Mouse (Mus musculus): ENCODE results near the gene Aff3. TPM values are rescaled to one million over a fixed set of nuclear protein-coding genes. Genes with fewer than 3 reads are reported as not detected.

The Aff3 gene
- total RNA-seq, 1 experiment = 1.7 TPM

GRCm38 (mm10) chr1:38320126-38320970, 344.4 kb downstream of the Aff3 start:
- TF ChIP-seq ZNF384 (IDR thresholded peaks at IDR 0.05; ENCODE audit: low read depth, low read length) = peak; percentile 67
- no peak for TF ChIP-seq MAFK (IDR thresholded peaks at IDR 0.05; ENCODE audit: insufficient read depth, low read depth, low read length)
- H3K9ac ChIP-seq (ENCODE audit: insufficient read depth, low read depth, low read length, poor library complexity, severe bottlenecking) = no peak overlapping the region
- no peaks in the 10 kb centered on the region; a peak in 1 of 4 replicates for H3K4me1 ChIP-seq (ENCODE audit: control insufficient read depth in 2 of 2, insufficient read depth in 2 of 2, low read length in 2 of 2, poor library complexity in 1 of 2)
- H3K36me3 ChIP-seq (ENCODE audit: control insufficient read depth, insufficient read depth, low read length, poor library complexity, severe bottlenecking) = no peaks in the 10 kb centered on the region
- no peak for DNase-seq (ENCODE audit: low read depth, low spot score)
- no peak overlapping the region for H3K27ac ChIP-seq (ENCODE audit: insufficient read depth, low read depth, low read length, poor library complexity, severe bottlenecking)
- in situ Hi-C loops (cut with MboI; ENCODE audit: low sequenced_read_pairs in 2 of 2, unreplicated experiment in 2 of 2) = no loop called here
- H3K9me3 ChIP-seq (ENCODE audit: control insufficient read depth, insufficient read depth, low read depth, low read length) = no peaks in the 10 kb centered on the region
- no peak overlapping the region for H3K4me3 ChIP-seq (ENCODE audit: insufficient read depth in 1 of 2, low read depth in 1 of 2, low read length in 2 of 2, poor library complexity in 1 of 2, severe bottlenecking in 1 of 2)

- in situ Hi-C loops (cut with MboI; ENCODE audit: low sequenced_read_pairs in 2 of 2, unreplicated experiment in 2 of 2) = no loop called here
- Histone ChIP-seq H3K4me1 (ENCODE audit: control insufficient read depth in 2 of 2, insufficient read depth in 2 of 2, low read length in 2 of 2, poor library complexity in 1 of 2) (no peaks in the 10 kb centered on the region; a peak in 1 of 4 replicates), H3K36me3 (ENCODE audit: control insufficient read depth, insufficient read depth, low read length, poor library complexity, severe bottlenecking) (no peaks in the 10 kb centered on the region), H3K27ac (ENCODE audit: insufficient read depth, low read depth, low read length, poor library complexity, severe bottlenecking) (no peak overlapping the region), H3K4me3 (ENCODE audit: insufficient read depth in 1 of 2, low read depth in 1 of 2, low read length in 2 of 2, poor library complexity in 1 of 2, severe bottlenecking in 1 of 2) (no peak overlapping the region), H3K9ac (ENCODE audit: insufficient read depth, low read depth, low read length, poor library complexity, severe bottlenecking) (no peak overlapping the region), H3K9me3 (ENCODE audit: control insufficient read depth, insufficient read depth, low read depth, low read length) (no peaks in the 10 kb centered on the region)
- TF ChIP-seq ZC3H11A (IDR thresholded peaks at IDR 0.05; ENCODE audit: borderline replicate concordance, low read depth, low read length) (no peak), MAFK (IDR thresholded peaks at IDR 0.05; ENCODE audit: insufficient read depth, low read depth, low read length) (no peak), CHD2 (IDR thresholded peaks at IDR 0.05; ENCODE audit: low read depth, low read length) (no peak), ZNF384 (IDR thresholded peaks at IDR 0.05; ENCODE audit: low read depth, low read length) (no peak), HCFC1 (IDR thresholded peaks at IDR 0.05; ENCODE audit: borderline replicate concordance, insufficient read depth, low read length) (no peak)
- no peak for DNase-seq (ENCODE audit: low read depth, low spot score)
Observed at GRCm38 (mm10) chr1:38318614-38319013, 346.1 kb downstream of the Aff3 start.

GRCm38 (mm10) chr1:38315992-38316391, 348.8 kb downstream of the Aff3 start:
- H3K27ac ChIP-seq (ENCODE audit: insufficient read depth, low read depth, low read length, poor library complexity, severe bottlenecking) = no peak overlapping the region
- no peaks in the 10 kb centered on the region for H3K9me3 ChIP-seq (ENCODE audit: control insufficient read depth, insufficient read depth, low read depth, low read length)
- H3K36me3 ChIP-seq (ENCODE audit: control insufficient read depth, insufficient read depth, low read length, poor library complexity, severe bottlenecking) = no peaks in the 10 kb centered on the region
- no peaks in the 10 kb centered on the region; a peak in 1 of 4 replicates for H3K4me1 ChIP-seq (ENCODE audit: control insufficient read depth in 2 of 2, insufficient read depth in 2 of 2, low read length in 2 of 2, poor library complexity in 1 of 2)
- H3K4me3 ChIP-seq (ENCODE audit: insufficient read depth in 1 of 2, low read depth in 1 of 2, low read length in 2 of 2, poor library complexity in 1 of 2, severe bottlenecking in 1 of 2) = no peak overlapping the region
- TF ChIP-seq HCFC1 (IDR thresholded peaks at IDR 0.05; ENCODE audit: borderline replicate concordance, insufficient read depth, low read length) (no peak), CHD2 (IDR thresholded peaks at IDR 0.05; ENCODE audit: low read depth, low read length) (no peak), MAFK (IDR thresholded peaks at IDR 0.05; ENCODE audit: insufficient read depth, low read depth, low read length) (no peak), ZNF384 (IDR thresholded peaks at IDR 0.05; ENCODE audit: low read depth, low read length) (no peak), ZC3H11A (IDR thresholded peaks at IDR 0.05; ENCODE audit: borderline replicate concordance, low read depth, low read length) (no peak)
- in situ Hi-C loops (cut with MboI; ENCODE audit: low sequenced_read_pairs in 2 of 2, unreplicated experiment in 2 of 2) = no loop called here
- no peak for DNase-seq (ENCODE audit: low read depth, low spot score)
- H3K9ac ChIP-seq (ENCODE audit: insufficient read depth, low read depth, low read length, poor library complexity, severe bottlenecking) = no peak overlapping the region

GRCm38 (mm10) chr1:38310496-38310895, 354.3 kb downstream of the Aff3 start:
- TF ChIP-seq MAFK (IDR thresholded peaks at IDR 0.05; ENCODE audit: insufficient read depth, low read depth, low read length) (no peak), ZNF384 (IDR thresholded peaks at IDR 0.05; ENCODE audit: low read depth, low read length) (no peak), CHD2 (IDR thresholded peaks at IDR 0.05; ENCODE audit: low read depth, low read length) (no peak), ZC3H11A (IDR thresholded peaks at IDR 0.05; ENCODE audit: borderline replicate concordance, low read depth, low read length) (no peak), HCFC1 (IDR thresholded peaks at IDR 0.05; ENCODE audit: borderline replicate concordance, insufficient read depth, low read length) (no peak)
- H3K27ac ChIP-seq (ENCODE audit: insufficient read depth, low read depth, low read length, poor library complexity, severe bottlenecking) = no peak overlapping the region
- no peaks in the 10 kb centered on the region for H3K36me3 ChIP-seq (ENCODE audit: control insufficient read depth, insufficient read depth, low read length, poor library complexity, severe bottlenecking)
- no peaks in the 10 kb centered on the region for H3K4me1 ChIP-seq (ENCODE audit: control insufficient read depth in 2 of 2, insufficient read depth in 2 of 2, low read length in 2 of 2, poor library complexity in 1 of 2)
- in situ Hi-C loops (cut with MboI; ENCODE audit: low sequenced_read_pairs in 2 of 2, unreplicated experiment in 2 of 2) = no loop called here
- H3K4me3 ChIP-seq (ENCODE audit: insufficient read depth in 1 of 2, low read depth in 1 of 2, low read length in 2 of 2, poor library complexity in 1 of 2, severe bottlenecking in 1 of 2) = no peak overlapping the region
- H3K9ac ChIP-seq (ENCODE audit: insufficient read depth, low read depth, low read length, poor library complexity, severe bottlenecking) = no peak overlapping the region
- DNase-seq (ENCODE audit: low read depth, low spot score) = no peak
- H3K9me3 ChIP-seq (ENCODE audit: control insufficient read depth, insufficient read depth, low read depth, low read length) = no peaks in the 10 kb centered on the region
